In the genomic region with DNA sequence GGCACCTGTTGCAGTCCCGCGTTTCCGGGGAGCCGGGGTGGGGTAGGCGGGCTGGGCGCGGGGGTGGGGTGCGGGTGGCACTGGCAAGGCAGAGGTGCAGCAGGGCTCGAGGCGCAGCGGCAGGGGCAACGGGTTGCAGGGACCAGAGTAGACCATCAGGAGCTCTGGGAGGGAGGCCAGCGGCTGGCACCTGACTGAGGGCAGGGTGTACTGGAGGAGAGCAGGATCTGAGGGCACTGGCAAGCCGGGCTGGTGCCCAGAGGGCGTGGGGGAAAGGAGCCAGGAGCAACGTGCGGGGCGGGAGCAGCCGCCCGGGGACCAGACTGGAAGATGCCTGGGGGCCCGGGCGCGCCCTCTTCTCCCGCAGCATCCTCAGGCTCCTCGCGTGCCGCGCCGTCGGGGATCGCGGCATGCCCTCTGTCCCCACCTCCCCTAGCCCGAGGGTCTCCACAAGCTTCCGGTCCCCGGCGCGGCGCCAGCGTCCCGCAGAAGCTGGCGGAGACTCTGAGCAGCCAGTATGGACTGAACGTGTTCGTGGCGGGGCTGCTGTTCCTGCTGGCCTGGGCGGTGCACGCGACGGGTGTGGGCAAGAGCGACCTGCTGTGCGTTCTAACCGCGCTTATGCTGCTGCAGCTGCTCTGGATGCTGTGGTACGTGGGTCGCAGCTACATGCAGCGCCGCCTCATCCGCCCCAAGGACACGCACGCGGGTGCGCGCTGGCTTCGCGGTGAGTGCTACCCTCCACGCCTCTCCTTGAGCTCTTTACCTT, we compare ENCODE assay signal across 9 mouse cellular contexts. TPM values are rescaled to one million over a fixed set of nuclear protein-coding genes. Genes with fewer than 3 reads are reported as not detected.
DNase-seq lines count a peak whose midpoint lies in the region; ATAC-seq and TF ChIP-seq lines count a peak whose summit lies in the region.
"Had no signal": no experiment of that assay in that cellular context is flagged by ENCODE, and none has a peak within 500 bp of the region (broad histone marks: within the 10 kb centered on the region; RNA-seq: fewer than 3 reads in every experiment).

No protein-coding gene starts in this region.

- H3K9ac ChIP-seq in lung, embryonic 14.5 days: no peak overlapping the region
- 0 out of 2 replicates have a peak overlapping the region, but pooled peaks have one; percentile 21 for H3K9ac ChIP-seq in embryonic facial prominence, embryonic 13.5 days
- no peak overlapping the region for H3K9ac ChIP-seq in intestine, embryonic 15.5 days
- H3K9ac ChIP-seq: liver, embryonic 14.5 days had no signal

- no peaks in the 10 kb centered on the region for H3K4me1 ChIP-seq in lung, embryonic 14.5 days (ENCODE audit: insufficient read depth)
- peaks cover 27% of the 10 kb centered on the region for H3K4me1 ChIP-seq in embryonic facial prominence, embryonic 13.5 days
- peaks cover 11% of the 10 kb centered on the region for H3K4me1 ChIP-seq in intestine, embryonic 15.5 days (replicated peaks)

- TF ChIP-seq CTCF in lung, embryonic 14.5 days (IDR thresholded peaks at IDR 0.05; ENCODE audit: low read depth): no peak

- no peak for DNase-seq in lung, embryonic 14.5 days
- no peak for DNase-seq in lung, postnatal 10 days
- DNase-seq in retina, postnatal 1 day: peak; percentile 26
- DNase-seq in cerebellum, adult 11-12 months: no peak
- DNase-seq in ovary, postnatal 14 days (ENCODE audit: low spot score): no peak
- DNase-seq in frontal cortex, postnatal 14 days (ENCODE audit: low spot score in 2 of 2): no peak

- peak overlapping the region; percentile 15 for H3K4me3 ChIP-seq in lung, embryonic 14.5 days (ENCODE audit: low read depth, low read length)
- peak overlapping the region; percentile 39 for H3K4me3 ChIP-seq in embryonic facial prominence, embryonic 13.5 days
- H3K4me3 ChIP-seq in intestine, embryonic 15.5 days (replicated peaks): peak overlapping the region; percentile 15

- under 1% methylated on average over 65 of the region's 65 CpGs for WGBS in lung, embryonic 14.5 days
- WGBS in embryonic facial prominence, embryonic 13.5 days: 1% methylated on average over 61 of the region's 65 CpGs
- WGBS in intestine, embryonic 15.5 days: 2% methylated on average over 65 of the region's 65 CpGs

- no peaks in the 10 kb centered on the region for H3K36me3 ChIP-seq in lung, embryonic 14.5 days (ENCODE audit: insufficient read depth)
- H3K36me3 ChIP-seq in embryonic facial prominence, embryonic 13.5 days: no peaks in the 10 kb centered on the region
- H3K36me3 ChIP-seq in intestine, embryonic 15.5 days: no peaks in the 10 kb centered on the region

- no peaks in the 10 kb centered on the region for H3K9me3 ChIP-seq in lung, embryonic 14.5 days (ENCODE audit: low read depth, low read length)
- H3K9me3 ChIP-seq in embryonic facial prominence, embryonic 13.5 days: no peaks in the 10 kb centered on the region
- H3K9me3 ChIP-seq in intestine, embryonic 15.5 days: no peaks in the 10 kb centered on the region

- no peak for ATAC-seq in lung, embryonic 14.5 days (ENCODE audit: insufficient read depth)
- ATAC-seq in embryonic facial prominence, embryonic 13.5 days (ENCODE audit: insufficient number of reproducible peaks, insufficient read depth, low FRiP score, low TSS enrichment, low read depth): no peak
- ATAC-seq in intestine, embryonic 15.5 days: no peak

- H3K27ac ChIP-seq in lung, embryonic 14.5 days (ENCODE audit: low read depth): no peak overlapping the region
- no peak overlapping the region for H3K27ac ChIP-seq in embryonic facial prominence, embryonic 13.5 days
- no peak overlapping the region for H3K27ac ChIP-seq in intestine, embryonic 15.5 days
- H3K27ac ChIP-seq: liver, embryonic 14.5 days had no signal

- peaks cover 46% of the 10 kb centered on the region for H3K27me3 ChIP-seq in lung, embryonic 14.5 days (ENCODE audit: insufficient read depth, low read length)
- peaks cover 76% of the 10 kb centered on the region for H3K27me3 ChIP-seq in embryonic facial prominence, embryonic 13.5 days
- peaks cover 53% of the 10 kb centered on the region for H3K27me3 ChIP-seq in intestine, embryonic 15.5 days (replicated peaks)

- H3K4me2 ChIP-seq in lung, embryonic 14.5 days: peak overlapping the region; percentile 44
- peak overlapping the region; percentile 60 for H3K4me2 ChIP-seq in embryonic facial prominence, embryonic 13.5 days
- H3K4me2 ChIP-seq in intestine, embryonic 15.5 days (replicated peaks): peak overlapping the region; percentile 53

RNA-seq across cellular contexts. Expression of gene Otop1, which starts 1.5 kb away (rescaled TPM):
- 0.08 TPM in 1 of 2 replicates, not detected in the other for polyA plus RNA-seq in lung, embryonic 14.5 days (2014; fragmentation: Nextera tagmentation; extraction: Ambion mirVana)
- polyA plus RNA-seq in embryonic facial prominence, embryonic 13.5 days (2015; fragmentation: Nextera tagmentation; extraction: Ambion mirVana): not detected in 2 replicates
- polyA plus RNA-seq in intestine, embryonic 15.5 days (2015; fragmentation: Nextera tagmentation; extraction: Ambion mirVana): not detected in 2 replicates
- polyA plus RNA-seq: liver, embryonic 14.5 days had no signal

RNA-seq across cellular contexts. Expression of gene Tmem128, which starts 17.3 kb away (rescaled TPM):
- 78.9 and 80.4 TPM in 2 replicates for polyA plus RNA-seq in lung, embryonic 14.5 days (2014; fragmentation: Nextera tagmentation; extraction: Ambion mirVana)
- 65.7 and 71.6 TPM in 2 replicates for polyA plus RNA-seq in embryonic facial prominence, embryonic 13.5 days (2015; fragmentation: Nextera tagmentation; extraction: Ambion mirVana)
- 67.9 and 68.6 TPM in 2 replicates for polyA plus RNA-seq in intestine, embryonic 15.5 days (2015; fragmentation: Nextera tagmentation; extraction: Ambion mirVana)

RNA-seq across cellular contexts. Expression of gene Drd5, which starts 41.9 kb away (rescaled TPM):
- polyA plus RNA-seq in lung, embryonic 14.5 days (2014; fragmentation: Nextera tagmentation; extraction: Ambion mirVana): not detected in 2 replicates
- 0.08 and 0.22 TPM in 2 replicates for polyA plus RNA-seq in embryonic facial prominence, embryonic 13.5 days (2015; fragmentation: Nextera tagmentation; extraction: Ambion mirVana)
- polyA plus RNA-seq in intestine, embryonic 15.5 days (2015; fragmentation: Nextera tagmentation; extraction: Ambion mirVana): not detected in 2 replicates
- polyA plus RNA-seq: liver, embryonic 14.5 days had no signal

RNA-seq across cellular contexts. Expression of gene Lyar, which starts 57.0 kb away (rescaled TPM):
- polyA plus RNA-seq in lung, embryonic 14.5 days (2014; fragmentation: Nextera tagmentation; extraction: Ambion mirVana): 105 and 112 TPM in 2 replicates
- polyA plus RNA-seq in embryonic facial prominence, embryonic 13.5 days (2015; fragmentation: Nextera tagmentation; extraction: Ambion mirVana): 103 and 133 TPM in 2 replicates
- 101 and 116 TPM in 2 replicates for polyA plus RNA-seq in intestine, embryonic 15.5 days (2015; fragmentation: Nextera tagmentation; extraction: Ambion mirVana)

RNA-seq across cellular contexts. Expression of gene Zbtb49, which starts 57.0 kb away (rescaled TPM):
- 12.3 and 14.9 TPM in 2 replicates for polyA plus RNA-seq in lung, embryonic 14.5 days (2014; fragmentation: Nextera tagmentation; extraction: Ambion mirVana)
- 16.3 and 16.9 TPM in 2 replicates for polyA plus RNA-seq in embryonic facial prominence, embryonic 13.5 days (2015; fragmentation: Nextera tagmentation; extraction: Ambion mirVana)
- polyA plus RNA-seq in intestine, embryonic 15.5 days (2015; fragmentation: Nextera tagmentation; extraction: Ambion mirVana): 9.2 TPM in 2 replicates
